Mouse (Mus musculus) lung, embryonic 14.5 days (tissue): ENCODE results near the gene Gm20479. TPM values are rescaled to one million over a fixed set of nuclear protein-coding genes. Genes with fewer than 3 reads are reported as not detected.
A peak's percentile ranks its signal among the peaks of the same experiment; 100 is the strongest.

ENCODE experiments used
- ATAC-seq: fragments of 200-750 bp; cut with Nextera tagmentation; 2 replicates; pipeline ENCODE4 v1.8.0; 2017; ENCODE audit warnings: mild to moderate bottlenecking, moderate TSS enrichment, moderate library complexity; ENCODE audit not compliant: insufficient read depth
- DNase-seq: peaks from one replicate; pipeline ENCODE4 v3.0.0-alpha.2; 2015
- H3K27ac ChIP-seq: fragments of 300-500 bp; sonication (generic); 2 replicates; pipeline ENCODE4 v1.5.1; 2014; ENCODE audit warnings: low read depth, mild to moderate bottlenecking, moderate library complexity
- H3K27me3 ChIP-seq: fragments of 300-500 bp; sonication (generic); 2 replicates; pipeline ENCODE4 v1.6.1; 2014; ENCODE audit warnings: low read length, control low read depth; ENCODE audit not compliant: insufficient read depth
- H3K36me3 ChIP-seq: fragments of 300-500 bp; sonication (generic); 2 replicates; pipeline ENCODE4 v1.6.1; 2014; ENCODE audit warnings: control low read depth; ENCODE audit not compliant: insufficient read depth
- H3K4me1 ChIP-seq: fragments of 300-500 bp; sonication (generic); 2 replicates; pipeline ENCODE4 v1.6.1; 2014; ENCODE audit warnings: antibody characterized with exemption, control low read depth; ENCODE audit not compliant: insufficient read depth
- H3K4me2 ChIP-seq: fragments of 300-500 bp; sonication (generic); 2 replicates; pipeline ENCODE4 v1.6.1; 2014; ENCODE audit warnings: mild to moderate bottlenecking
- H3K4me3 ChIP-seq: fragments of 300-500 bp; sonication (generic); 2 replicates; pipeline ENCODE4 v1.5.1; 2014; ENCODE audit warnings: low read depth, low read length
- H3K9ac ChIP-seq: fragments of 300-500 bp; sonication (generic); 2 replicates; pipeline ENCODE4 v1.6.1; 2014
- H3K9me3 ChIP-seq: fragments of 300-500 bp; sonication (generic); 2 replicates; pipeline ENCODE4 v1.6.1; 2016; ENCODE audit warnings: low read depth, low read length, control low read depth
- CTCF ChIP-seq: IDR thresholded peaks from 2 replicates; pipeline ENCODE4 v1.5.1; 2016; ENCODE audit warnings: antibody characterized with exemption, low read depth
- WGBS: fragments of 180-500 bp; shearing (Covaris S2); extraction: QIAGEN DNeasy Blood & Tissue Kit; methylation state at CpG from one replicate; pipeline ENCODE4 v1.1.7; 2014; 5-methylcytosine and 5-hydroxymethylcytosine counted together
- polyA plus RNA-seq: library from polyadenylated mRNA; unstranded; fragments of >200 nt; fragmentation: Nextera tagmentation; extraction: Ambion mirVana; gene quantifications from 2 replicates; pipeline ENCODE4 v1.2.1, GENCODE M21; 2014

Gene Gm20479
- polyA plus RNA-seq, 1 experiment from 2014 or later, result 1.6 TPM

- H3K9me3 ChIP-seq, result no peaks in the 10 kb centered on the region
- H3K9ac ChIP-seq, result no peak overlapping the region
- no peaks in the 10 kb centered on the region for H3K4me1 ChIP-seq
- H3K27ac ChIP-seq, result no peak overlapping the region
- TF ChIP-seq CTCF, result no peak
- ATAC-seq (no peak), DNase-seq (no peak)
- H3K4me2 ChIP-seq, result no peak overlapping the region
- H3K4me3 ChIP-seq, result no peak overlapping the region
- H3K27me3 ChIP-seq, result peaks cover 8% of the 10 kb centered on the region
- 41% methylated on average over 4 of the region's 4 CpGs for WGBS
- H3K36me3 ChIP-seq, result no peaks in the 10 kb centered on the region
Measured at GRCm38 (mm10) chr7:27381560-27381959, 24.3 kb upstream of the Gm20479 start.

- H3K36me3 ChIP-seq, result no peaks in the 10 kb centered on the region
- DNase-seq (no peak), ATAC-seq (no peak)
- no peak for TF ChIP-seq CTCF
- H3K9ac ChIP-seq, result no peak overlapping the region
- H3K4me2 ChIP-seq, result no peak overlapping the region
- no peak overlapping the region for H3K4me3 ChIP-seq
- peaks cover 13% of the 10 kb centered on the region for H3K27me3 ChIP-seq
- no peaks in the 10 kb centered on the region for H3K4me1 ChIP-seq
- H3K27ac ChIP-seq, result no peak overlapping the region
- no peaks in the 10 kb centered on the region for H3K9me3 ChIP-seq
- WGBS, result 15% methylated on average over 1 of the region's 1 CpGs
Measured at GRCm38 (mm10) chr7:27381009-27381408, 23.8 kb upstream of the Gm20479 start.

GRCm38 (mm10) chr7:27379836-27380235 lies 22.6 kb upstream of the Gm20479 start:
- Histone ChIP-seq H3K9ac (no peak overlapping the region), H3K4me2 (no peak overlapping the region), H3K27me3 (peaks cover 24% of the 10 kb centered on the region), H3K27ac (no peak overlapping the region), H3K36me3 (no peaks in the 10 kb centered on the region), H3K4me1 (no peaks in the 10 kb centered on the region), H3K9me3 (no peaks in the 10 kb centered on the region), H3K4me3 (no peak overlapping the region)
- TF ChIP-seq CTCF, result no peak
- WGBS, result 88% methylated on average over 6 of the region's 6 CpGs
- DNase-seq (no peak), ATAC-seq (no peak)

GRCm38 (mm10) chr7:27378431-27378830 lies 21.2 kb upstream of the Gm20479 start:
- Histone ChIP-seq H3K4me3 (no peak overlapping the region), H3K4me2 (no peak overlapping the region), H3K27ac (no peak overlapping the region), H3K27me3 (peaks cover 37% of the 10 kb centered on the region), H3K9ac (no peak overlapping the region), H3K36me3 (no peaks in the 10 kb centered on the region), H3K4me1 (no peaks in the 10 kb centered on the region), H3K9me3 (no peaks in the 10 kb centered on the region)
- TF ChIP-seq CTCF, result peak; percentile 79
- peak; percentile 79 for DNase-seq
- WGBS, result 18% methylated on average over 4 of the region's 4 CpGs
- peak; percentile 54; the same call in 1 of the 2 replicates for ATAC-seq

GRCm38 (mm10) chr7:27375274-27375673 lies 18.1 kb upstream of the Gm20479 start:
- Histone ChIP-seq H3K9me3 (peaks cover 1% of the 10 kb centered on the region; the same call in 1 of the 2 replicates), H3K4me1 (no peaks in the 10 kb centered on the region), H3K36me3 (no peaks in the 10 kb centered on the region), H3K4me3 (no peak overlapping the region), H3K9ac (no peak overlapping the region), H3K27me3 (peaks cover 68% of the 10 kb centered on the region), H3K4me2 (0 out of 2 replicates have a peak overlapping the region, but pooled peaks have one; percentile 7), H3K27ac (no peak overlapping the region)
- no peak for DNase-seq
- ATAC-seq, result no peak
- WGBS, result 0% methylated on average over 22 of the region's 22 CpGs
- no peak for TF ChIP-seq CTCF

- no peaks in the 10 kb centered on the region for H3K36me3 ChIP-seq
- H3K27ac ChIP-seq, result no peak overlapping the region
- peak; percentile 29 for DNase-seq
- no peak overlapping the region; the same call in 1 of the 2 replicates for H3K9ac ChIP-seq
- WGBS, result 6% methylated on average over 44 of the region's 44 CpGs
- no peak for TF ChIP-seq CTCF
- peak overlapping the region; percentile 44 for H3K4me2 ChIP-seq
- no peak for ATAC-seq
- H3K4me1 ChIP-seq, result no peaks in the 10 kb centered on the region
- H3K9me3 ChIP-seq, result peaks cover 7% of the 10 kb centered on the region; the same call in 1 of the 2 replicates
- peak overlapping the region; percentile 12 for H3K4me3 ChIP-seq
- peaks cover 96% of the 10 kb centered on the region for H3K27me3 ChIP-seq
Measured at GRCm38 (mm10) chr7:27371715-27372462, 14.7 kb upstream of the Gm20479 start.

GRCm38 (mm10) chr7:27369111-27369510 lies 11.9 kb upstream of the Gm20479 start:
- no peaks in the 10 kb centered on the region for H3K4me1 ChIP-seq
- WGBS, result 77% methylated on average over 19 of the region's 19 CpGs
- H3K9me3 ChIP-seq, result peaks cover 7% of the 10 kb centered on the region; the same call in 1 of the 2 replicates
- no peak for TF ChIP-seq CTCF
- no peak overlapping the region for H3K4me3 ChIP-seq
- peaks cover 99% of the 10 kb centered on the region for H3K27me3 ChIP-seq
- no peak overlapping the region for H3K4me2 ChIP-seq
- DNase-seq (no peak), ATAC-seq (no peak)
- no peak overlapping the region for H3K27ac ChIP-seq
- H3K9ac ChIP-seq, result no peak overlapping the region
- no peaks in the 10 kb centered on the region for H3K36me3 ChIP-seq
